Mouse (Mus musculus) midbrain, embryonic 10.5 days (tissue): ENCODE measurements around the gene Ttbk2. TPM values are rescaled to one million over a fixed set of nuclear protein-coding genes. Genes with fewer than 3 reads are reported as not detected.

Experiments used
- DNase-seq: peaks from one replicate; pipeline ENCODE4 v3.0.0-alpha.2; 2017; ENCODE audit warnings: low spot score
- H3K27ac ChIP-seq: fragments of 300-500 bp; sonication (generic); replicated peaks from 2 replicates; pipeline ENCODE4 v1.5.1; 2016; ENCODE audit warnings: mild to moderate bottlenecking
- H3K27me3 ChIP-seq: fragments of 300-500 bp; sonication (generic); 2 replicates; pipeline ENCODE4 v1.6.1; 2016; ENCODE audit warnings: low read depth, mild to moderate bottlenecking; ENCODE audit not compliant: poor library complexity, severe bottlenecking
- H3K36me3 ChIP-seq: fragments of 300-500 bp; sonication (generic); 2 replicates; pipeline ENCODE4 v1.6.1; 2016; ENCODE audit warnings: mild to moderate bottlenecking, moderate library complexity
- H3K4me1 ChIP-seq: fragments of 300-500 bp; sonication (generic); 2 replicates; pipeline ENCODE4 v1.6.1; 2016
- H3K4me3 ChIP-seq: fragments of 300-500 bp; sonication (generic); 2 replicates; pipeline ENCODE4 v1.5.1; 2016; ENCODE audit warnings: mild to moderate bottlenecking, moderate library complexity
- H3K9me3 ChIP-seq: fragments of 300-500 bp; sonication (generic); replicated peaks from 2 replicates; pipeline ENCODE4 v1.6.1; 2016; ENCODE audit warnings: mild to moderate bottlenecking
- WGBS: fragments of 180-500 bp; shearing (Covaris S2); methylation state at CpG from one replicate; pipeline ENCODE4 v1.1.7; 2016; 5-methylcytosine and 5-hydroxymethylcytosine counted together
- polyA plus RNA-seq: library from polyadenylated mRNA; unstranded; fragments of >200 nt; fragmentation: Nextera tagmentation; extraction: Ambion mirVana; gene quantifications from 2 replicates; pipeline ENCODE4 v1.2.1, GENCODE M21; 2016

The Ttbk2 gene
- polyA plus RNA-seq, result 4.0 and 5.0 TPM in 2 replicates

DNA sequence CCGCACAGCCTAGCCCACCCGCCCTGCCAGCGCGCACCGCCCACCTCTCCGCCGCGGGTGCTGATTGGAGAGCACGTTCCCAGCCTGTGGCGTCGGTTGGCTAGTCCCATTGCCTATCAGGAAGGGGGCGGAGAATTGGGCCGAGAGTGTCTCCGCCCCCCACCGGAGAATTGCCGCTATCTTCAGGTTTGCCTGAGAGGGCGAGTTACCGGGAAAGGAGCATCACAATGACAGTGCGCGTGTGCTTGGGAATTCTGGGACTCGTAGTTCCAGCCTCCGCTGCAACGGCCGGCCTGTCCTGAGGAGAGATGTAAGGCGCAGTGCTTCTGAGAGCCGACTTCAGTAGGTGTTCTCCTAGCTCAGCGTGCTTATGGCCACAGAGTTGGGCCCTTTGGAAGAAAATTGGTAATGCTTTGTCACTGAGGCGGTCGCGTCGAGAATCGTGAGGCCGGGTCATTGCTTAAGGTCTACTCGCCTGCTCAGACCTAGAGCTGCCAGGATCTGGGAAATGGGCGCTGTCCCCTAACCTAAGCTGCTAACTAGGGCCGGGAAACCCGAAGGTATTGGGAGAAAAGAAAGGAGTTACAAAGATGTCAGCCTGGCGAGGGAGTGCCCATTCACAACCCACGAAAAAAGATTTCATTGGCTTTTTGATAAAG is at the start of gene Ttbk2:
Gene Ttbk2, minus strand, starts transcription at position 181 of the 659 bp plus-strand sequence.
- WGBS, result under 1% methylated on average over 39 of the region's 39 CpGs
- H3K27me3 ChIP-seq, result no peaks in the 10 kb centered on the region
- H3K4me1 ChIP-seq, result peaks cover 22% of the 10 kb centered on the region
- peak within 1 kb of the TSS; percentile 91 for H3K27ac ChIP-seq
- H3K4me3 ChIP-seq, result peak within 1 kb of the TSS; percentile 94
- no peaks in the 10 kb centered on the region for H3K36me3 ChIP-seq
- DNase-seq, result peak; percentile 98
- H3K9me3 ChIP-seq, result no peaks in the 10 kb centered on the region

DNA sequence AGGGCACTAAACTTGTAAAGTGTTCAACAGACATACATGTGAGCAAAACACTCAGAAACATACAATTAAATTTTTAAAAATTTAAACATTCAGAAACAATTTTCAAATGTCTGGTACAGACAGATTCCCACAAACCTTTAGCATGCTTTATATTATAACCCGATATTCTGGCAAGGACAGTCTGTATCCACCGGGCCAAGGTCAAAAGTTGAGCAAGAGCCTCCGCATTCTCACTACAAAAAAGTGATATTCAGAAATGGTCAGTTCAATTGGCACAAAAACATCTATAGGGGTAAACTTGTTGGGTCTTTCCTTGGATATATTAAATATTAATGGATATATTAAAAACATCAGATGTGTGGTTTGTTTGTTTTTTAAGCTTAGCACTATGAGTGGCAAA is 46.0 kb upstream of the Ttbk2 start:
- no peak for DNase-seq
- 96% methylated on average over 3 of the region's 3 CpGs for WGBS
- H3K27me3 ChIP-seq, result no peaks in the 10 kb centered on the region

DNA sequence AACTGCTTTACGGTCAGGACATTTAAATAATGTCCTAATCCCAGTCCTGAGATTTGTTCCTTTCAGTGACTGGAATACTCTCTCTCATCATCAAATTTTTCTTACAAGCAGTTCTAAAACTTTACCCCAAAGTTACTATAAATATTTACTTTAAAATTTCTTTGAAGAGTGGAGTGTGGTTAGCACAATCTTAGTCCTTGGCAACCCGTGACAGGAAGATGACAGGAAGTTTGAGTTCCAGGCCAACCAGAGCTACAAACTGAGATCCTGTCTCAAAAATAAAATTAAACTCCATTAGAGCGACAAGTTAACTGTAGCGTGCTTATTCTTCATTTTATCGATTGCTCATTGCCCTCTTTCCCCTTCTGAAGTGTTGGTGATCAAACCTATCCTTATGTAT is 37.2 kb upstream of the Ttbk2 start:
- Histone ChIP-seq H3K4me3 (no peak overlapping the region), H3K27me3 (no peaks in the 10 kb centered on the region), H3K9me3 (no peaks in the 10 kb centered on the region), H3K36me3 (peaks cover 82% of the 10 kb centered on the region), H3K27ac (no peak overlapping the region), H3K4me1 (no peaks in the 10 kb centered on the region)
- no peak for DNase-seq
- whole genome bisulfite sequencing, result 94% methylated on average over 5 of the region's 5 CpGs

More for the DNA sequence above, 46.0 kb upstream of the Ttbk2 start:
- Histone ChIP-seq H3K4me1 (no peaks in the 10 kb centered on the region), H3K9me3 (no peaks in the 10 kb centered on the region), H3K4me3 (no peak overlapping the region), H3K36me3 (peaks cover 95% of the 10 kb centered on the region), H3K27ac (no peak overlapping the region)

DNA sequence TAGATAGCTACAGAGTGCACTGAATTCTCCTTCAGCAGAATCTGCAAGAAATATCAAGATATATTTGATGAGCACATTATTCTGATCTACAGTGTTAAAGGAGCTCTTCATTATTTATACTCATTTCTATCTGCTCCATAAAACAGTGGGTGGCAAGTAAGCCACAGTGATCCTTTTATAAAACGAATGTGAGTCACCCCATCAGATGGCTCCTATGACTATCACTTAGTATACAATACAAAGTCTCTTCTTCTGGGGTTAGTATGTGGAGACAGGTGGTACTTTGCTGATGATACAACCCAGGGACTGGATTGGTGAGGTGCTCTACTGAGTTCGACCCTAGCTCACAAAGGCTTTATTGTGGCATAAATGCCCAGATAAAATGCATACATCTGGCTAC is 22.8 kb upstream of the Ttbk2 start:
- H3K27ac ChIP-seq, result no peak overlapping the region
- 87% methylated on average over 2 of the region's 2 CpGs for WGBS
- no peak overlapping the region for H3K4me3 ChIP-seq
- no peaks in the 10 kb centered on the region for H3K9me3 ChIP-seq
- H3K36me3 ChIP-seq, result peaks cover 82% of the 10 kb centered on the region
- DNase-seq, result no peak
- no peaks in the 10 kb centered on the region for H3K27me3 ChIP-seq
- no peaks in the 10 kb centered on the region for H3K4me1 ChIP-seq

DNA sequence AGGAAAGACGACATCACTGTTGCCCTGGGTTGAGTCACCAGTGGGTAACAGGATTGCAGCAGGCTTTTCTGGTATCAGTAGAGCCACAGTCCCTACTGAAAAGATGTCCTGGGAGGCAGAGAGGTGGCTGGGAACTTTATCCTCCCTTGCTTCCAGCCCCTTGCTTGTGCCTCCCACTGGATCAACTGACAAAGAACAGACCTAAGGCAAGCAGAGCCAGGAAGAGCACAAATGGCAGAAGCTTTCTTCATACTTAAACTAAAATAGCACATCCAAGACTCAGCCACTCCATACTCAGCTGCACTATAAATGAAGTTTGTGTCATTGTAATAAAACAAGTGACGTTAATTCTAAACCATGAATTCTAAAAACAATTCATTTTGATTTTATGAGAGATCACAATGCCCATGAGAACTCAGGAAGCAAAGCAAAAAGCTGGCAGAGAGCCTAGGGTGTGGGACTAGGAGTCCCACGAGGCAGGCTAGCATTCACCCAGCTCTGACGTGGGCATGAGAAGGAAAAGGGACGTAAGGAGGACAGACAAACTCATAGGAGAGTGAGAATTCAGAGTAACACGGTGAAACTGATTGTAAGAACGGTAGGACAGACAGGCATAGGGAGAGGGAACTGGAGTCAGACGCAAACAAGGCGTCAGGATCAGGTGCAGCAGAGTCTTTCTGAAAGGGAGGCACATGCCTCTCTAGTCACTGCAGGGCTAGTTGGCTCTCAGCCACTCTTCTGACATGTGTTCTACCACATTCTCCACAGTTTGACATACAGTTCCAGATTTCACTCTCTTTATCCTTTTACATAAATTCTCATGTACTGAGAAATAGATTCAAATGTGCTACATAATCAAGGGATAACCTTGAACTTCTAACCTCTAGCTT is 21.3 kb upstream of the Ttbk2 start:
- Histone ChIP-seq H3K27ac (no peak overlapping the region), H3K4me1 (no peaks in the 10 kb centered on the region), H3K27me3 (no peaks in the 10 kb centered on the region), H3K36me3 (peaks cover 83% of the 10 kb centered on the region), H3K9me3 (no peaks in the 10 kb centered on the region), H3K4me3 (no peak overlapping the region)
- WGBS, result 88% methylated on average over 9 of the region's 9 CpGs
- DNase-seq, result no peak

DNA sequence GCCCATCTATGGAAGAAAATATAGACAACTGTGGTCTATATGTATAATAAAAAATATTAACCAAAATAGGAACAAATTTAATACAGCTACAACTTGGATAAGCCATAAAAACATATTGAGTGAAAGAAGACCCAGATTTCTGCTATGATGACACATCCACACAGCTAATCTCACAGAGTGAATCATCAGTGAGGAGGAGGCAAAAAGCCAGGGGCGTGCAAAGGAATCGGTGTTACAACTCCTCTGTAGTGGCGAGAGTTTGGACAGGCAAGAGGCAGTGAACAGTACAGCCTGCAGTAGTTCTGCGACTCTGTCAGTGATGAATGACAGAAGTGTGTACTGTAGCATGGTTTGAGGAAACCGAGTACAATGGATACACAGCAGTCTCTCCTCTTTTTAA is 16.9 kb upstream of the Ttbk2 start:
- Histone ChIP-seq H3K9me3 (no peaks in the 10 kb centered on the region), H3K36me3 (peaks cover 89% of the 10 kb centered on the region), H3K27ac (no peak overlapping the region), H3K4me3 (no peak overlapping the region), H3K4me1 (no peaks in the 10 kb centered on the region), H3K27me3 (no peaks in the 10 kb centered on the region)
- DNase-seq, result no peak
- WGBS, result 97% methylated on average over 5 of the region's 5 CpGs

DNA sequence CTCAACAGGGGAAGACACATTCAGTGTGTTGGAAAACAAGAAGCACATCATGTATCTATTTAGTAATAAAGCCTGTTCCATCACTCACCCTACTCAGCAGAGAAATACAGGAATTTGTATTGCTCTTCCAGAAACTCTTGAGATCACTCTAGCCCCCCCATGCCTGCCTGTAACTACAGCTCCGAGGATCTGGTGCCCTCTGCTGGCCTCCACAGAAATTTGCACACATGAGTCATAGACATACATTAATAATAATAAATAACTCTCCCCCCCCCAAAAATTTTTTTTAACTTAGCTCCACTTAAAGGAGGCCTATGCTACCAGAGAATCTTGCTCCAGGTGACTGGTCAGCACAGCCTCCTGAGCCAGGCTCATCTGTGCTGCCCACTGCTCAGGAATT is 16.2 kb upstream of the Ttbk2 start:
- WGBS, result 38% methylated on average over 1 of the region's 1 CpGs
- H3K9me3 ChIP-seq, result no peaks in the 10 kb centered on the region
- H3K4me1 ChIP-seq, result no peaks in the 10 kb centered on the region
- no peak overlapping the region for H3K27ac ChIP-seq
- no peak overlapping the region for H3K4me3 ChIP-seq
- H3K36me3 ChIP-seq, result peaks cover 89% of the 10 kb centered on the region
- no peaks in the 10 kb centered on the region for H3K27me3 ChIP-seq
- DNase-seq, result peak; percentile 33

DNA sequence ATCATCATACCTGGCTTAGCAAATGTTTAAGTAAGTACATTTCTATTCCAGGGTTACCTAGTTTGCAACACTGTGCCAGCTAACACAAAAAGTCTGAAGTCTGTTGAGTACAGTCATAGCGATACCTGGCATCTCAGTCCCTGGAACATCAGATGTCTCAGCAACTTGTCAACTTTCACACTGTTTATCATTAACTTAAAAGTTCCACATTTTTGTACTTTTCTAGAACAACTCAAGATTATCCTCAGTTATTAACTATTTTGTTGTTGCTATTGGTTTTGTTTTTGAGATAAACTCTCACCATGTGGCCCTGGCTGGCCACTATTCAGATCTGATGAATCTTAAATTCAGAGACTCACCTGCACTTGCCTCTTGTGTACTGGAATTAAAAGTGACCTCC is 13.0 kb upstream of the Ttbk2 start:
- Histone ChIP-seq H3K36me3 (peaks cover 85% of the 10 kb centered on the region), H3K9me3 (no peaks in the 10 kb centered on the region), H3K4me1 (no peaks in the 10 kb centered on the region), H3K27ac (no peak overlapping the region), H3K4me3 (no peak overlapping the region), H3K27me3 (no peaks in the 10 kb centered on the region)
- 97% methylated on average over 1 of the region's 1 CpGs for WGBS
- no peak for DNase-seq

DNA sequence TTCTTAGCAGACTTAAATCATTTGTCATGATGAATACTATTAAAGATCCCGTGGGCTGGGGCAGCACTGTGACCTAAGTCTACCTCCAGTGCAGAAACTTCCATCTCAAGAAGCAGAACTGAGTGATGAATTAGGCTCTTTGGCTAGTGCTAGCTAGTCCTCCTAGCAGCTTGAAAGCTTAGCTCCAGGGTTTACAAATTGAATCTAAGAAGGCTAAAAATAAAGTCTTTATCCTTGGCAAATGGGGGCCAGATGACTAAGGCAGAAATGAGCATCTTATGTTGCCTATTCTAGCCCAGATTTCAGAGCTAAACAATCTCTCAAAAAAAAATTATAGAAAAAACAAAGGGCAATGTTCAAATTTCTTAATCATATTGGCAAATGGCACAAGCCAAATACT is 10.3 kb upstream of the Ttbk2 start:
- Histone ChIP-seq H3K4me3 (no peak overlapping the region), H3K27me3 (no peaks in the 10 kb centered on the region), H3K9me3 (no peaks in the 10 kb centered on the region), H3K36me3 (peaks cover 59% of the 10 kb centered on the region), H3K4me1 (no peaks in the 10 kb centered on the region), H3K27ac (no peak overlapping the region)
- no peak for DNase-seq
- WGBS, result 88% methylated on average over 1 of the region's 1 CpGs

DNA sequence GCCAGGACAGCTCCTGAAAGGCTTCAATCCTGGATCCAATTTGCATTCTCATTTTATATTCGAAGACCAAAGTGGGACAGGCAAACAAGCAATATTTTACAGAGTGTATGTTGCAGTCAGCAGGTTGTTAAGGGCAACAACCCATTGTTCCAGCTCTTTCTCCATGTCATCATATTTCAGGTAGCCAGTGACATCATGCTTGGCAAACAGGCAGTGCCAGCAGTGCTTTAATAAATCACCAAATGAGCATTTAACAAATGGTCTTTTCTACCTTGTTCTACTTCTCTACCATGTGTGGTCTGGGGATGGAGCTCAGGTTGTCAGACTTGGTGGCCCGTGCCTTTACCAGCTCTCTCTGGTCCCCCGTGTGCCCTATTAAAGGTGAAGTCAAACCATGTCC is 7.7 kb upstream of the Ttbk2 start:
- WGBS, result 87% methylated on average over 3 of the region's 3 CpGs
- no peaks in the 10 kb centered on the region for H3K9me3 ChIP-seq
- no peak overlapping the region for H3K27ac ChIP-seq
- H3K36me3 ChIP-seq, result peaks cover 35% of the 10 kb centered on the region
- no peaks in the 10 kb centered on the region for H3K4me1 ChIP-seq
- no peak overlapping the region for H3K4me3 ChIP-seq
- H3K27me3 ChIP-seq, result no peaks in the 10 kb centered on the region
- no peak for DNase-seq

DNA sequence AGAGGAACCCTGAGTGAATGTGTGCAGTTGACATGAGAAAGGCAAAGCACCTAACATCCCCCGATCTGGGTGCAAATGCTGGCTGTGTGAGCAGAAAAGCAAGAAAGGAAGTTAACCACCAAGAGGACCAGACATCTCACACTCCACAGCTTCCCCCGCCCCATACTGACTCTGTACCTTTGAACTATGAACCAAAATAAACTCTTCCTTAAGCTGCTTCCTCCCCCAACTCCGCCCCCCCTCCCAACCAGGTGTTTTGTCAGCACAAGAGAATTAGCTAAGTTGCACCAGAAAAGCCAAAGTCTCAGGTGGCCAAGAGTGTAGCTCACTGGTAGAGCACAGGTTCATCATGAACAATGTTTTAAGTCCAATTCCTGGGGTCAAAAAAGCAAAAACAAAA is 2.7 kb upstream of the Ttbk2 start:
- Histone ChIP-seq H3K27ac (no peak overlapping the region), H3K4me1 (peaks cover 16% of the 10 kb centered on the region), H3K9me3 (no peaks in the 10 kb centered on the region), H3K36me3 (no peaks in the 10 kb centered on the region), H3K27me3 (no peaks in the 10 kb centered on the region), H3K4me3 (no peak overlapping the region)
- DNase-seq, result no peak
- 79% methylated on average over 3 of the region's 3 CpGs for WGBS

DNA sequence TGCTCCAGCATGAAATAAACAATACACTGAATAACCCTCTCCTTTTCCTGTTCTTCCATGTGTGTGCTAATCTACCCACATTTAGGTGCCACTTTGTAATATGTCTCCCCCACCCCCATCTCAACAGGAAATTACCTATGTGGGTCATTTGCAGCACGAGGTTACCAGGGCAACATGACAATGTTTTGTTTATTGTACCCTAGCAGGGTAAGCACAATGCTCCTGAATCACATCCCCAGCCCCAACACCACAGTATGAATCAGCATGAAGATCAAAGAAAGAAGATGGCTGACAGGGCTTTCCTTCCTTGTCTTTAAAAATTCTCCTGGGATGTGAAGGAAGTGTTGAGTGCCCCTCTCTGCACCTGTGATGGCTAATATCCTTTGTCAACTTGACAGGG is 2.2 kb upstream of the Ttbk2 start:
- no peak overlapping the region for H3K4me3 ChIP-seq
- no peaks in the 10 kb centered on the region for H3K9me3 ChIP-seq
- WGBS, result 56% methylated on average over 1 of the region's 1 CpGs
- peaks cover 21% of the 10 kb centered on the region for H3K4me1 ChIP-seq
- no peak for DNase-seq
- H3K36me3 ChIP-seq, result no peaks in the 10 kb centered on the region
- no peaks in the 10 kb centered on the region for H3K27me3 ChIP-seq
- no peak overlapping the region for H3K27ac ChIP-seq
